Mouse (Mus musculus) ZHBTc4 (cell line): Measurements from ENCODE around the gene Gm17581.

Source experiments
- DNase-seq: peaks from one replicate; pipeline ENCODE4 v3.0.0-alpha.2; 2011; ENCODE audit warnings: low read depth, low spot score

Gene Gm17581

DNA sequence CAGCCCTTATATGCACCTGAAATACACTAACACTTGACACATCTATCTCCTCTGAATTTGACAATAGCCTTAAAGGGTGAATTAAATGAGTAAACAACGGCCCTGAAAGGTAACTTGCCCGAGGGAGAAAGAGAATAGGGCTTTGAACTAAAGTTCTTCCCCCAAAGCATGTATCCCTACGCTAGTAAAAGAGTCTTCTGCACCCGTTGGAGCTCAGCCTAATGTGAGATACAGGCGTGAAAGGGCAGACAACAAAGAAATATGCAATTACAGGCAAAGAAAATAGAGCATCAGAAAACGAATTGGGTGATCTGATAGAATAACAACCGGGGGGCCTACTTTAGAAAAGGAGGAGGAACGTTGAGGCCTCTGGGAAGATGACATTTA lies 44.3 kb downstream of the Gm17581 start:
- no peak for DNase-seq

DNA sequence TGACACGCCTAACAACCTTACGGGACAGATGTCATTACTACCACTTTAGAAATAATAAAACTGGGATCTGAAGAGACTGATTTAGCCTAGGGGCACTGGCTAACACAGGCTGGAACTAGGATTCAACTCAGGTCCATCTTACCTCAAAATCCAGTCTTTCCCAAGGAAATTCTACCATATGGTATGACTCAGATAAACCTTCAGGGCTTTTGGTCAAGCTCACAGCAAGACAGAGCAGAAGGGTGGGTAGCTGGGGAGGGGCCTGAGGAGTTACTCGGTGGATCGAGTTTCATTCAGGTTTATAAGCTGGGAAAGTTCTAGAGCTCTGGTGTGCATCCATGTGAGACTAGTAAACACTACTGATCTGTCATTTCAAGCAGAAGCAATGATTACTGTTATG lies 46.5 kb downstream of the Gm17581 start:
- DNase-seq = no peak

DNA sequence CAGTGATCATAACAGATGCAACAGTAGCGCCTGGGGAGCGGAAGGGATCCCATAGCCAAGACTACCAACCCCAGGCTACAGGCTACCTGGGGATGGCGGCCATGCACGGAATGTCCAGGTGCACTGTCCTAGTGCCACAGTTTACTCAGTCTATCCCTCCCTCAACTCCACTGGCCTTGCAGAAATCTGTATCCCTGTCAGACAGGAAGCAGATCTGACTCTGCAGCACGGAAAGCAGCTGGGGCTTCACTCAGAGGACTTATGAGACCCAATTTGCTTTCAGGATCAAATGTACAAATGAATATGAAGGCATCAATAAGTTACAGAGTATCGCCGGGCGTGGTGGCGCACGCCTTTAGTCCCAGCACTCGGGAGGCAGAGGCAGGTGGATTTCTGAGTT lies 47.9 kb downstream of the Gm17581 start:
- no peak for DNase-seq

DNA sequence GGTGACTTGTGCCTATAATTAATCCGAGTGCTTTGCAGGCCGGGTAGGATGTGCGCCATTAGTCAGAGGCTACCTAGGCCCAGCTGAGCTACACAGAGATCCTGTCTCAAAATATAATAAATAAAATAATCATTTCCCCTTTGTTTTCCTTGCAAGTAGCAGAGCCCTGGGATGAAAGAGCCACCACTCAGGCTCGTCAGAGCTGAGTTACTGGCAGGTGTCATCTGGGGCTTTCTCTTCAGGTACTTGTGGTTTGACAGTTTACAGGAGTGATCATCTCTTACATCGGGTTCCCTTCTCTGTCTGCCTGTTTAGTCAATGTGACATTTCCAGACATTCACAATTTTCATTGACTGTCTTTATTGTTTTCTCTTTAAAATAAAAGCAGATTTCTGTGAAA lies 49.1 kb downstream of the Gm17581 start:
- no peak for DNase-seq
